Mouse (Mus musculus): ENCODE data around the gene Serinc2.

DNA sequence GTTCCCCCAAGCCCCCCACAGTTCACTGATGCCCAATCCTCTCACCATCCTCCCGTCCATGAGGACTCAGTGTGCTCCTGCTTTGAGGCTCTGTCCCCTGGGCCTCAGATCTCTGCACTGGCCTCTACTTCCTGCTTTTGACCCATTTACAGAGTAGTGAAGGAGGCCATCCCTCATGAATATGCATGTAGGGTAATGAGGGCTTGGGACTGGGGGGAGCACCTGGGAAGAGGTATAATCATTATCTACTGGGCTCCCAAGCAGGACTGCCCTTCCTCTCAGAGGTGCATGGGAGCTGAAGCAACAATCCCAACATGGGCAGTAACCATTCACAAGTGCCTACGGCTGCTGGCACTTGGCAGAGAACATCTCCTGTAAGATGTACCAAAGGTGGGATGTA lies at the start of gene Serinc2:
- TF ChIP-seq EP300 (IDR thresholded peaks at IDR 0.05; ENCODE audit: insufficient read depth, low read depth, low read length), result no peak
- TF ChIP-seq CTCF (IDR thresholded peaks at IDR 0.05), result no peak
- TF ChIP-seq POLR2A (IDR thresholded peaks at IDR 0.05; ENCODE audit: insufficient read depth, low read depth, low read length), result no peak

Measured in heart, adult 2 months (tissue).